Mouse (Mus musculus) left cerebral cortex, adult 6 months (tissue): ENCODE data around the gene Ffar1. TPM values are rescaled to one million over a fixed set of nuclear protein-coding genes. Genes with fewer than 3 reads are reported as not detected.

Experiments used
- long read RNA-seq, 2 experiments: library from polyadenylated mRNA; unstranded; transcript quantifications; one replicate each; pipeline ENCODE4 v2.0.0; 2019 to 2020
- polyA plus RNA-seq: library from polyadenylated mRNA; unstranded; fragments of <200 nt; fragmentation: Nextera tagmentation; gene quantifications from 2 replicates; pipeline ENCODE4 v1.2.3, GENCODE M21; 2021

Ffar1 gene
- not detected in 2 replicates for polyA plus RNA-seq
- long read RNA-seq, experiment 1 = 0 reads
- long read RNA-seq, experiment 2 = 0 reads

GRCm38 (mm10) chr7:30861464-30861863 is at the start of gene Ffar1:
Ffar1 (minus strand) TSS chr7:30861564.

GRCm38 (mm10) chr7:30880176-30880575 is 18.8 kb upstream of the Ffar1 start, which contains the start of gene Cd22:
Cd22 (minus strand) TSS chr7:30880342.

DNA sequence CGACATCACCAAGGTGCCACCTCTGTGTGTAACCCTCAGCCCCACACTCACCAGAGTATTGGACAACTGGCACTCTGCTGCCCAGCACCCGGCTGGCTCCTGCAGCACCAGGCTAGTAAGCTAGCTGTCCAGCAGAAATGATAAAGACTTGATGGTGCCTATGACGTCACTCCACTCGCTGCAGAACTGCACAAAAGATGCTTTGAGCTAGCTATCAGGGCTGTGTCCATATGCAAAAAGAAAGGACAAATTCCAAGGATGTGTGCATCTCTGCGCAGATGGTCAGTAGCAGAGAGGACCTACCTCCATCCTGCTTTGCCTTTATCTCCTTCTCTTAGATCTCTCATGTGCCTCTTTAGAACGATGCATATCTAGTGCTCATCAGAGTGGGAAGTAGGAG is 5.3 kb downstream of the Ffar1 start, which contains the start of gene Ffar3:
Gene Ffar3 (minus strand): TSS at position 101 of the 400 bp plus-strand sequence.

DNA sequence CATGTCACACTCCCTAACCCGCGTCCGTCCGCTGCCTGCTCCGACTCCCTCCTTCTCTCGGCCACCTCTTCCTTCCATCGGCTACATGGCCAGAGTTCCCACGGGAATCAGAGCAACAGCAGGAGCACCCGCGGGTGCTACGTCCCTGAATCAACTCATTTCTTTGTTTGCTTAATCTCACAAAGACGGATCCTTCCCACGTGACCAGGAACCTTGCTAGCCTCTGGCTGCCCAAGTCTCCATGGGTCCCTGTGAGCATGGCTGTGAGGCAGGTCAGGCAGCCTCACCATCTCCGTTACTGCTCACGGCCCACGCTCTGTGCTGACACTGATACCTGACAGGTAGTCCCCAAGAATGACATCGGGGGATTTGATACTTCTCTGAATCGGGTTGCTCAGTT is 37.7 kb downstream of the Ffar1 start, which contains the start of gene Ffar2:
Gene Ffar2 (minus strand): TSS at position 101 of the 400 bp plus-strand sequence.

Other genes starting within 250 kb of the Ffar1 start
- gene Upk1a, start 248.7 kb downstream of the Ffar1 start, polyA plus RNA-seq = 0.13 and 0.23 TPM in 2 replicates
- 2,467 and 2,532 TPM in 2 replicates for gene Cox6b1, start 235.4 kb downstream of the Ffar1 start, polyA plus RNA-seq
- gene Etv2, start 225.7 kb downstream of the Ffar1 start, polyA plus RNA-seq = not detected in 2 replicates
- 112 and 122 TPM in 2 replicates for gene Rbm42, start 211.2 kb downstream of the Ffar1 start, polyA plus RNA-seq
- gene Haus5, start 196.6 kb downstream of the Ffar1 start, polyA plus RNA-seq = 3.6 and 4.0 TPM in 2 replicates
- not detected in 2 replicates for gene Pmis2, start 190.0 kb downstream of the Ffar1 start, polyA plus RNA-seq
- not detected in 2 replicates for gene 2200002J24Rik, start 162.6 kb downstream of the Ffar1 start, polyA plus RNA-seq
- gene Atp4a, start 149.4 kb downstream of the Ffar1 start, polyA plus RNA-seq = 0.55 and 0.83 TPM in 2 replicates
- 172 and 228 TPM in 2 replicates for gene Tmem147, start 132.0 kb downstream of the Ffar1 start, polyA plus RNA-seq
- not detected in 2 replicates for gene Gapdhs, start 117.9 kb downstream of the Ffar1 start, polyA plus RNA-seq
- 7.3 and 9.5 TPM in 2 replicates for gene Sbsn, start 110.1 kb downstream of the Ffar1 start, polyA plus RNA-seq
- 11.7 and 12.6 TPM in 2 replicates for gene Dmkn, start 97.8 kb downstream of the Ffar1 start, polyA plus RNA-seq
- gene Krtdap, start 73.7 kb downstream of the Ffar1 start, polyA plus RNA-seq = not detected in 2 replicates
- gene Ffar2, start 37.8 kb downstream of the Ffar1 start, polyA plus RNA-seq = not detected in 2 replicates
- 0.06 and 0.16 TPM in 2 replicates for gene Ffar3, start 5.4 kb downstream of the Ffar1 start, polyA plus RNA-seq
- 0.15 and 0.19 TPM in 2 replicates for gene Cd22, start 18.8 kb upstream of the Ffar1 start, polyA plus RNA-seq
- gene Mag, start 53.3 kb upstream of the Ffar1 start, polyA plus RNA-seq = 79.4 and 86.1 TPM in 2 replicates
- not detected in 2 replicates for gene Hamp2, start 63.1 kb upstream of the Ffar1 start, polyA plus RNA-seq
- gene Hamp, start 82.5 kb upstream of the Ffar1 start, polyA plus RNA-seq = not detected in 2 replicates
- gene Usf2, start 95.2 kb upstream of the Ffar1 start, polyA plus RNA-seq = 19.0 and 19.3 TPM in 2 replicates
- gene Lsr, start 111.9 kb upstream of the Ffar1 start, polyA plus RNA-seq = 4.7 and 6.0 TPM in 2 replicates
- gene Fam187b, start 112.2 kb upstream of the Ffar1 start, polyA plus RNA-seq = 0.31 TPM in 1 of 2 replicates, not detected in the other
- 10.8 and 30.6 TPM in 2 replicates for gene Fxyd5, start 180.9 kb upstream of the Ffar1 start, polyA plus RNA-seq
- 278 and 391 TPM in 2 replicates for gene Fxyd7, start 189.9 kb upstream of the Ffar1 start, polyA plus RNA-seq
- 298 and 678 TPM in 2 replicates for gene Fxyd1, start 195.6 kb upstream of the Ffar1 start, polyA plus RNA-seq
- 7.3 and 9.7 TPM in 2 replicates for gene Lgi4, start 197.8 kb upstream of the Ffar1 start, polyA plus RNA-seq
- gene Fxyd3, start 215.1 kb upstream of the Ffar1 start, polyA plus RNA-seq = 1.2 and 2.3 TPM in 2 replicates